Mouse (Mus musculus) kidney, embryonic 14.5 days (tissue): ENCODE data around the gene Ttyh2. TPM values are rescaled to one million over a fixed set of nuclear protein-coding genes. Genes with fewer than 3 reads are reported as not detected.
"Not testable (repeated sequence)": the region's sequence is repeated elsewhere in the genome, so short reads cannot be mapped to it uniquely, and the experiment has no call there.

Source experiments
- ATAC-seq: fragments of 200-750 bp; cut with Nextera tagmentation; 2 replicates; pipeline ENCODE4 v1.8.0; 2017; ENCODE audit warnings: moderate number of reproducible peaks, mild to moderate bottlenecking, moderate TSS enrichment, moderate library complexity; ENCODE audit not compliant: low FRiP score, low TSS enrichment
- H3K27ac ChIP-seq: fragments of 300-500 bp; sonication (generic); 2 replicates; pipeline ENCODE4 v1.5.1; 2014; ENCODE audit warnings: low read depth, mild to moderate bottlenecking, low read length, moderate library complexity, mixed read lengths
- H3K27me3 ChIP-seq: fragments of 300-500 bp; sonication (generic); 2 replicates; pipeline ENCODE4 v1.6.1; 2014; ENCODE audit warnings: mild to moderate bottlenecking, low read length; ENCODE audit not compliant: control insufficient read depth, insufficient read depth
- H3K36me3 ChIP-seq: fragments of 300-500 bp; sonication (generic); 2 replicates; pipeline ENCODE4 v1.6.1; 2014; ENCODE audit warnings: low read length, mixed read lengths; ENCODE audit not compliant: control insufficient read depth, insufficient read depth
- H3K4me1 ChIP-seq: fragments of 300-500 bp; sonication (generic); 2 replicates; pipeline ENCODE4 v1.6.1; 2014; ENCODE audit warnings: low read length, mixed read lengths; ENCODE audit not compliant: control insufficient read depth, insufficient read depth
- H3K4me2 ChIP-seq: fragments of 300-500 bp; sonication (generic); replicated peaks from 2 replicates; pipeline ENCODE4 v1.6.1; 2014; ENCODE audit warnings: low read depth, mild to moderate bottlenecking, low read length
- H3K4me3 ChIP-seq: fragments of 300-500 bp; sonication (generic); 2 replicates; pipeline ENCODE4 v1.5.1; 2014; ENCODE audit warnings: mild to moderate bottlenecking, low read length
- H3K9ac ChIP-seq: fragments of 300-500 bp; sonication (generic); 2 replicates; pipeline ENCODE4 v1.6.1; 2014; ENCODE audit warnings: low read depth, mild to moderate bottlenecking, low read length, moderate library complexity
- H3K9me3 ChIP-seq: fragments of 300-500 bp; sonication (generic); 2 replicates; pipeline ENCODE4 v1.6.1; 2016; ENCODE audit warnings: low read length; ENCODE audit not compliant: control insufficient read depth
- WGBS: fragments of 180-500 bp; shearing (Covaris S2); extraction: QIAGEN DNeasy Blood & Tissue Kit; methylation state at CpG from one replicate; pipeline ENCODE4 v1.1.7; 2014; 5-methylcytosine and 5-hydroxymethylcytosine counted together
- polyA plus RNA-seq: library from polyadenylated mRNA; unstranded; fragments of >200 nt; fragmentation: Nextera tagmentation; extraction: Ambion mirVana; gene quantifications from 2 replicates; pipeline ENCODE4 v1.2.1, GENCODE M21; 2014

Gene Ttyh2
- polyA plus RNA-seq, 1 experiment from 2014 or later = 10.4 TPM

DNA sequence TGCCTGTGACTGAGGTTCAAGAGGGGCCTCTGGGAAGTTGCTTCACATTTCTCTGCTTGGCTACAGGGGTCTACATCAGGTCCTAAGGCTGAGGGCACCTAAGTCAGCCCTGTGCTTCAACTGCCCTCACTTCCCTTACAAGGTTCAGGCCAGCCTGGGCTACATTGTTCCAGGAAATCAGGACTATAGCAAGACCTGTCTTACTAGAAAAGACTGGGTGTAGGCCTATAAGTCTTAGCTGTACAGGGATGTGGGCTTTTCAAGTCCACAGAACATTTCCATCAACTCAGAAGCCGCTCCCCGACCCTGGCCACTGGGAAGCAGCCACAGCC, 1.5 kb upstream of the Ttyh2 start:
- WGBS = 68% methylated on average over 2 of the region's 2 CpGs
- ATAC-seq = no peak
- Histone ChIP-seq H3K27me3 (no peaks in the 10 kb centered on the region), H3K4me1 (peaks cover 25% of the 10 kb centered on the region; the same call in 1 of the 2 replicates), H3K9ac (no peak overlapping the region), H3K4me2 (no peak overlapping the region), H3K4me3 (no peak overlapping the region), H3K9me3 (no peaks in the 10 kb centered on the region), H3K27ac (no peak overlapping the region), H3K36me3 (peaks cover 41% of the 10 kb centered on the region)

DNA sequence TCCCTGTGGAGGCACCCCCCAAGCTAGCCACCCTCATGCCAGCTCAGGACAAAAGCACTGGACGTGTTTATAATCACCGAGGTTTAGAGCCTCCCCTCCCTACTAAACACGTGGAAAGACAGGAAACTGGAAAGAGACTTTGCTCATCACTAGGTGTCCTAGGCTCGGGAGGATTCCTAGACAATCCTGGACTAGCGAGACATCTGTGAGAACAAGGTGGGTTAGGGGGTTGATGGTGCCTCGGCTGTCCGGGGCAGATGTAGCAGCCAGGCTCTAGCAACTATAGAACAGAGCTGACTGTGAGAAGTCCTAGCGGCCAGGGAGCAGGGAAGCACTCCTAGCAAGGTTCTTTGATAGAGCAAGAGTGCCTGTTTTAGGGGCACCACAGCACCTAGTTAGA, 1.1 kb upstream of the Ttyh2 start:
- H3K4me1 ChIP-seq = peaks cover 25% of the 10 kb centered on the region; the same call in 1 of the 2 replicates
- 55% methylated on average over 8 of the region's 8 CpGs for WGBS
- no peaks in the 10 kb centered on the region for H3K27me3 ChIP-seq
- no peak overlapping the region for H3K4me2 ChIP-seq
- H3K36me3 ChIP-seq = peaks cover 41% of the 10 kb centered on the region
- H3K4me3 ChIP-seq = no peak overlapping the region
- no peak overlapping the region for H3K9ac ChIP-seq
- 0 out of 2 replicates have a peak overlapping the region, but pooled peaks have one; percentile 5 for H3K27ac ChIP-seq
- no peak for ATAC-seq
- no peaks in the 10 kb centered on the region for H3K9me3 ChIP-seq

DNA sequence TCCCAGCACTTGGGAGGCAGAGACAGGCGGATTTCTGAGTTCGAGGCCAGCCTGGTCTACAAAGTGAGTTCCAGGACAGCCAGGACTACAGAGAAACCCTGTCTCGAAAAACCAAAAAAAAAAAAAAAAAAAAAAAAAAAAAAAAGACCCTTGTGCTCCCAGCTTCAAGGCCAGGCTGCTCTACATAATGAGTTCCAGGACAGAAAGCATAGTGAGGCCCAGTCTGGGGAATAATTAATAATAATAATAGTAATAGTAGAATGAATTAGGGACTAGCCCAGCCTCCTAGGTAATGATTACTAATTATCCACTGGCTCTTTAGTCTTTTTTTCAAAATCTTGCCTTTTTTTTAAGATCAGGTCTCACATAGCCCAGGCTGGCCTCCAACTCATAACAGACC, 435 bp upstream of the Ttyh2 start:
- not testable (repeated sequence) for H3K27ac ChIP-seq, H3K9me3 ChIP-seq, H3K27me3 ChIP-seq, H3K9ac ChIP-seq, ATAC-seq
- WGBS = 93% methylated on average over 2 of the region's 3 CpGs
- peaks cover 23% of the 10 kb centered on the region; the same call in 1 of the 2 replicates for H3K4me1 ChIP-seq
- peak overlapping the region; percentile 93 for H3K4me2 ChIP-seq
- peaks cover 41% of the 10 kb centered on the region for H3K36me3 ChIP-seq
- peak overlapping the region; percentile 52; the same call in 1 of the 2 replicates for H3K4me3 ChIP-seq

DNA sequence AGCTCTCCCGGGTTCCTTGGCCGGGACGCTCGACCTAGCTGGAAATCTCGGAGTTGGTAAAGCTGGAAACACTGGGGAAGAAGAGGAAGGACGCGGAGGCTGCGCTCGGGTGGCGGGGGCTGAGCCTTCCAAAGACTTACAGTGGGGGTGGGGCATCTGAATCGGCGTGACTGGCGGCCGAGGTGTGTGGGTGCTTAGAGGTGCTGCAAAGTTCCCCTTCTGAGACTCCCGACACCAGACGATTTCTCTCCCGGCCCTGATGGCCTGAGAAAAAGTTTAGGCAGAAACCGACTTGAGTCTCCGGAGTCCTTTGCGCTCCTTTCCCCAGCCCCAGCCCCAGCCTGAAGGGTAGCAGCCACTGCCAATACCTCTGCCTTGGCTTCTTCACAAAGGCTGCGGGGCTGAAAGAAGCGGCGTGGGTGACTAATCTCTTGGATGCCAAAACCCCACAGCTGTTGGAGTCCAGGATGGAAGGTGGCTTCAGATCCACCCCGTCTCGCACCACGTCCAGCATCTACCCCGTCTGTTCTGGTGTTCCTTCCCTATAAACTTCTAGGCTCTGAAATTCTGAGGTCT, 683 bp downstream of the Ttyh2 start:
- H3K27ac ChIP-seq = no peak overlapping the region
- peak overlapping the region; percentile 93 for H3K4me2 ChIP-seq
- peaks cover 27% of the 10 kb centered on the region for H3K4me1 ChIP-seq
- H3K4me3 ChIP-seq = peak overlapping the region; percentile 52
- H3K9ac ChIP-seq = peak overlapping the region; percentile 65
- peak; percentile 8; the same call in 1 of the 2 replicates for ATAC-seq
- no peaks in the 10 kb centered on the region for H3K9me3 ChIP-seq
- WGBS = 3% methylated on average over 27 of the region's 27 CpGs
- H3K36me3 ChIP-seq = peaks cover 33% of the 10 kb centered on the region
- H3K27me3 ChIP-seq = no peaks in the 10 kb centered on the region

DNA sequence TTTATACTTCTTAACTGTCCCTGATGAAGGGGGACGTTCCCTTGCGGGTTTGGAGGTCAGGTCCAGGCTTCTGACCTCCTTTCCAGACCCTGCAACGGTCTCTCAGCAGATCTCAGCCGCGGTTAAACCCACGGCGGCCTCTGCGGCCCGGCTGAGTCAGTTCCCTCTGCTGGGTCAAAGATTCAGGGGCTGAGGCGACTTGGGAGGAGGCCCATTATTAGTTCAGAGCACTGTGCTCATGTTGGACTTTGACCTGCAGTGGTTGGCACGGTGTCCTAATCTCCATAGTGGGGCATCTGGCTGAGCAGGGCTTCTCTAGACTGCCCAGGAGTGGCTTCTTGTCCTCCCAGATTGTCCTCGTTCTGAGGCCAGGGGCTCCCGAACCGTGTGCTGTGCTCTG, 1.2 kb downstream of the Ttyh2 start:
- Histone ChIP-seq H3K27me3 (no peaks in the 10 kb centered on the region), H3K4me3 (peak overlapping the region; percentile 52), H3K9ac (peak overlapping the region; percentile 65), H3K9me3 (no peaks in the 10 kb centered on the region), H3K4me1 (peaks cover 30% of the 10 kb centered on the region), H3K36me3 (peaks cover 27% of the 10 kb centered on the region), H3K4me2 (peak overlapping the region; percentile 93), H3K27ac (no peak overlapping the region)
- no peak for ATAC-seq
- whole genome bisulfite sequencing = 11% methylated on average over 14 of the region's 14 CpGs

DNA sequence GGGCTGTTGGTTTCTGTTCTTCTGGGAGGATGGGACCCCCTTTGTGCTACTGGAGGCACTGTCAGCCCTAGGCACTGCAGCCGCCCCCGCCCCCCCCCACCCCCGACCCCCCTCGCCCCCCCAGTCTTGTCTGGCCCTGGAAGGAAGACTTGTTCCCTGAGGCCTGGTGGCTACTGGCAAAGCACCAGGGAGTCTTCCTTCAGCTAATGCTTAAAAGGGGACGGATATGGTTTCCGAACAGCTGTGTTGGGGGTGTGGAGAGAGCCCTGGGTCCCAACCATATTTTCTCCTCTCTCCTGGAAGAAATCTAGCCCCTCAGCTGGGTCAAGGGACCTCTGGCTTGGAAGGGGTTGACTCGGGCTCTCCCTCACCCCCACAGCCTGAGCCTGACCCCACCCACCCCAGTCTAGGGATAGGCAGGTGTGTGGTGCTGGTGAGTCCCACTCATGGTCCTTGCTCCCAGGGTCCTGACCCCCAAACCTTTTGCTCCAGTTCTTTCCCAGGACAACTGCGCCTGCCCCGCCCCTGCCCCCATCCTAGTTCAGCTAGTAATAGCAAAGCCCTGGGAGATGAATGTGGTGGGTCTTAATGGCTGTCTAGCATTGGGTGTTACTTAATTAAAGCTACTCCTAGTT, 1.8 kb downstream of the Ttyh2 start:
- Histone ChIP-seq H3K4me3 (peak overlapping the region; percentile 52; the same call in 1 of the 2 replicates), H3K9ac (peak overlapping the region; percentile 65; the same call in 1 of the 2 replicates), H3K9me3 (no peaks in the 10 kb centered on the region), H3K4me1 (peaks cover 30% of the 10 kb centered on the region), H3K36me3 (peaks cover 22% of the 10 kb centered on the region), H3K4me2 (peak overlapping the region; percentile 93), H3K27me3 (no peaks in the 10 kb centered on the region), H3K27ac (no peak overlapping the region)
- no peak for ATAC-seq
- WGBS = 38% methylated on average over 9 of the region's 9 CpGs

DNA sequence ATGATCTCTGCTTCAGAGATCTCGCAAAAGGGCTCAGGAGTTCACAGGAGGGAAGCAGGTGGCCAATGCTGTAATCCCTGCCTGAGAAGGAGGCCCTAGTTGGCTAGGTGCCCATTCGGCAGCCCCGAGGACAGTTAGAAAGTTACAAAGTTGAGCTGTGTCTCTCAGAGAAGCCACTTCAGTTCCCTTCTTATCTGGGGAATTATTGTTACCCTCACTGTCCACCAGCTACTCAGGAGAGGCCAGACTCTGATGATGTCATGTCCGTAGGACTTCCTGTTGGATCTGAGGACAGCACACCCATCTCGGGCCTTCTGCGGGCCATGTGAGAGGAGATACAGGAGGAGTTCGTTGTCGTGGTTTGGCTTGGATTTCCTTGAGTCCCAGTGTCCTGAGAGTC, 4.4 kb downstream of the Ttyh2 start:
- Histone ChIP-seq H3K4me1 (peaks cover 39% of the 10 kb centered on the region), H3K9ac (no peak overlapping the region), H3K36me3 (no peaks in the 10 kb centered on the region), H3K9me3 (no peaks in the 10 kb centered on the region), H3K27ac (no peak overlapping the region), H3K4me3 (no peak overlapping the region), H3K4me2 (no peak overlapping the region), H3K27me3 (no peaks in the 10 kb centered on the region)
- WGBS = 68% methylated on average over 8 of the region's 8 CpGs
- no peak for ATAC-seq

DNA sequence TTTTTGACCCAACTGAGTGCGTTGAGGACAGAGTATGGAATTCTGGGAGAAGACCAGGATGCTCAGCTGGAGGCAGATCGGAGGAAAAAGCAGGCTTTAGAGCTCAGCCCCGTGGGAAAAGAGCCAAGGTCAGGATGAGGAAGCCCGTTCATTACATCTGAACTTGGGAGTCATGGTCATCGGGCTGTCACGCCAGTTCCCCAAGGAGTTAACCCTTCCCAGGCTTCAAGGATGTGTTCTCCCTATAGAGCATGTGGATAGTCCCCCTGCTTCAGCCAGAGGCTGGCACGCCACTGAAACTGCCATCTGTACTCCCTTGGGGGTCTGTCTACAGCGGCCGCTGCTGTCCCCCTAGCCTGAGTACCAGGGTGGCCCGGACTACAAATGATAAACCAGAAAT, 5.1 kb downstream of the Ttyh2 start:
- Histone ChIP-seq H3K4me1 (peaks cover 43% of the 10 kb centered on the region), H3K27ac (no peak overlapping the region), H3K27me3 (no peaks in the 10 kb centered on the region), H3K9ac (no peak overlapping the region), H3K4me3 (no peak overlapping the region), H3K36me3 (no peaks in the 10 kb centered on the region), H3K9me3 (no peaks in the 10 kb centered on the region), H3K4me2 (no peak overlapping the region)
- WGBS = 38% methylated on average over 10 of the region's 10 CpGs
- ATAC-seq = no peak

DNA sequence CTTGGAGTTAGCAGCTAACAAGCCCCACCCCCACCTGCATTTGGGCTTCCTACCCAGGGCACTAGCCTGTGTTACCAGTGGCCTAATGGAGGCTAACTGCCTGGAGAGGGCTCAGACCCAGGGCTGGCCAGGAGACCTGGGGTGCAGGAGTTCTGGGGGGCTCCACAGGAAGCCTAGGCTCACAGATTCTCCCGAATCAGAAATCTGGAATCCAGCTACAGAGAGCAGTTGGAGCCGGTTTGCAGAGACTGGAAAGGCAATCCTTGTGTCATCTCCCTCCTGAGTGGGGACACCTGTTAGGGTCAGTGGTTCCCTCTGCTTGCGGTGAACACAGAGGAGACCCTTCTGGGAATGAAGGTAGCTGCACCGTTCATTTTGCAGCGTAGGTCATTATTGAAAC, 5.8 kb downstream of the Ttyh2 start:
- Histone ChIP-seq H3K9ac (no peak overlapping the region), H3K4me1 (peaks cover 39% of the 10 kb centered on the region), H3K4me2 (no peak overlapping the region), H3K27me3 (no peaks in the 10 kb centered on the region), H3K36me3 (no peaks in the 10 kb centered on the region), H3K9me3 (no peaks in the 10 kb centered on the region), H3K4me3 (no peak overlapping the region), H3K27ac (no peak overlapping the region)
- 41% methylated on average over 5 of the region's 5 CpGs for WGBS
- no peak for ATAC-seq
